12 mouse cellular contexts compared by ENCODE assay signal in genomic region chr19:10356845-10357503, GRCm38 (mm10). TPM values are rescaled to one million over a fixed set of nuclear protein-coding genes. Genes with fewer than 3 reads are reported as not detected.
A peak's percentile ranks its signal among the peaks of the same experiment; 100 is the strongest.
DNase-seq lines count a peak whose midpoint lies in the region; ATAC-seq and TF ChIP-seq lines count a peak whose summit lies in the region.
"Had no signal": no experiment of that assay in that cellular context is flagged by ENCODE, and none has a peak within 500 bp of the region (broad histone marks: within the 10 kb centered on the region; RNA-seq: fewer than 3 reads in every experiment).

No protein-coding gene starts in this region.

- no peak overlapping the region for H3K27ac ChIP-seq in CH12.LX (ENCODE audit: insufficient read depth, low read depth)
- H3K27ac ChIP-seq in forebrain, embryonic 13.5 days = no peak overlapping the region
- peak overlapping the region; percentile 57 for H3K27ac ChIP-seq in midbrain, embryonic 14.5 days (replicated peaks; ENCODE audit: low read depth, low read length)
- H3K27ac ChIP-seq: embryonic facial prominence, embryonic 15.5 days; heart, embryonic 15.5 days had no signal

- TF ChIP-seq CTCF in CH12.LX (conservative IDR thresholded peaks at IDR 0.05 in 1 of 2, IDR thresholded peaks at IDR 0.05 in 1 of 2; ENCODE audit: low read depth in 2 of 2, low read length in 2 of 2) = no peak

- peak; percentile 59; the same call in 1 of the 2 replicates for ATAC-seq in forebrain, embryonic 13.5 days
- peak; percentile 66; the same call in 1 of the 2 replicates for ATAC-seq in midbrain, embryonic 14.5 days (ENCODE audit: low FRiP score, low TSS enrichment)
- ATAC-seq: activated CD4-positive, CD25-positive, alpha-beta regulatory T cell, adult 4 months had no signal

- in situ Hi-C loops in CH12.LX (cut with MboI; ENCODE audit: low pct_ligation_motif_present, low pct_unique_long_range_greater_than_20kb, low sequenced_read_pairs) = no loop called here

- no peak for TF ChIP-seq RAD21 in CH12.LX (IDR thresholded peaks at IDR 0.05; ENCODE audit: low read depth, low read length)

- H3K79me2 ChIP-seq in CH12.LX (replicated peaks; ENCODE audit: control insufficient read depth, extremely low read depth, insufficient read depth, poor library complexity, severe bottlenecking) = no peaks in the 10 kb centered on the region

- TF ChIP-seq EP300 in CH12.LX (IDR thresholded peaks at IDR 0.05; ENCODE audit: low read length) = no peak; the same call in 1 of the 2 replicates

- H3K9ac ChIP-seq in CH12.LX (ENCODE audit: insufficient read depth, low read depth) = no peak overlapping the region
- 0 out of 2 replicates have a peak overlapping the region, but pooled peaks have one; percentile 8 for H3K9ac ChIP-seq in forebrain, embryonic 13.5 days
- H3K9ac ChIP-seq in midbrain, embryonic 14.5 days (replicated peaks; ENCODE audit: low read length) = no peak overlapping the region
- H3K9ac ChIP-seq: embryonic facial prominence, embryonic 15.5 days; heart, embryonic 15.5 days had no signal

- H3K4me1 ChIP-seq in CH12.LX (ENCODE audit: control insufficient read depth in 1 of 2, insufficient read depth in 2 of 2) = peaks cover 31 to 43% of the 10 kb centered on the region in 2 experiments
- peaks cover 20% of the 10 kb centered on the region for H3K4me1 ChIP-seq in forebrain, embryonic 13.5 days
- H3K4me1 ChIP-seq in midbrain, embryonic 14.5 days (ENCODE audit: control insufficient read depth, insufficient read depth, low read length) = peaks cover 13% of the 10 kb centered on the region; the same call in 1 of the 2 replicates
- H3K4me1 ChIP-seq: embryonic facial prominence, embryonic 15.5 days; heart, embryonic 15.5 days had no signal

- H3K9me3 ChIP-seq in CH12.LX (replicated peaks; ENCODE audit: low read length) = no peaks in the 10 kb centered on the region
- no peaks in the 10 kb centered on the region for H3K9me3 ChIP-seq in forebrain, embryonic 13.5 days (replicated peaks)
- H3K9me3 ChIP-seq in midbrain, embryonic 14.5 days (ENCODE audit: control insufficient read depth, low read length) = no peaks in the 10 kb centered on the region
- H3K9me3 ChIP-seq: embryonic facial prominence, embryonic 15.5 days; heart, embryonic 15.5 days had no signal

- H3K4me3 ChIP-seq in CH12.LX (replicated peaks in 1 of 3; ENCODE audit: low read depth in 2 of 3, low read length in 2 of 3, poor library complexity in 1 of 3) = no peak overlapping the region
- H3K4me3 ChIP-seq in forebrain, embryonic 13.5 days = no peak overlapping the region
- H3K4me3 ChIP-seq in midbrain, embryonic 14.5 days (replicated peaks; ENCODE audit: low read depth, low read length) = no peak overlapping the region
- H3K4me3 ChIP-seq: embryonic facial prominence, embryonic 15.5 days; heart, embryonic 15.5 days had no signal

- 12% methylated on average over 12 of the region's 12 CpGs for WGBS in forebrain, embryonic 13.5 days
- 3% methylated on average over 12 of the region's 12 CpGs for WGBS in midbrain, embryonic 14.5 days

- no peaks in the 10 kb centered on the region for H3K36me3 ChIP-seq in CH12.LX (replicated peaks in 1 of 2; ENCODE audit: control insufficient read depth in 1 of 2, insufficient read depth in 1 of 2, low read length in 1 of 2)
- no peaks in the 10 kb centered on the region for H3K36me3 ChIP-seq in forebrain, embryonic 13.5 days (ENCODE audit: poor library complexity, severe bottlenecking)
- H3K36me3 ChIP-seq in midbrain, embryonic 14.5 days (ENCODE audit: control insufficient read depth, insufficient read depth, low read length) = no peaks in the 10 kb centered on the region
- H3K36me3 ChIP-seq: embryonic facial prominence, embryonic 15.5 days; heart, embryonic 15.5 days had no signal

- TF ChIP-seq POLR2A in CH12.LX (IDR thresholded peaks at IDR 0.05; ENCODE audit: low read depth, low read length) = no peak

- peaks cover 69% of the 10 kb centered on the region for H3K27me3 ChIP-seq in CH12.LX (replicated peaks)
- H3K27me3 ChIP-seq in forebrain, embryonic 13.5 days = no peaks in the 10 kb centered on the region
- no peaks in the 10 kb centered on the region for H3K27me3 ChIP-seq in midbrain, embryonic 14.5 days (ENCODE audit: control insufficient read depth, insufficient read depth, low read length)
- H3K27me3 ChIP-seq: embryonic facial prominence, embryonic 15.5 days had no signal

- DNase-seq in CH12.LX (ENCODE audit: extremely low read depth) = peak; percentile 90
- peak; percentile 68 for DNase-seq in adrenal gland, adult 2 months
- DNase-seq in midbrain, embryonic 14.5 days = peak; percentile 77
- DNase-seq in urinary bladder, postnatal 14 days (ENCODE audit: low spot score) = no peak
- DNase-seq in T-cell, adult 2 months (ENCODE audit: low spot score) = no peak
- no peak for DNase-seq in left cerebral cortex, adult 11 months (ENCODE audit: low spot score)
- no peak for DNase-seq in frontal cortex, postnatal 25 days (ENCODE audit: low spot score in 2 of 2)
- DNase-seq: kidney, postnatal 36 days had no signal

- dilution Hi-C loops in CH12.LX (cut with MboI; ENCODE audit: extremely low pct_ligation_motif_present, extremely low pct_unique_long_range_greater_than_20kb, low sequenced_read_pairs) = no loop called here

- peak overlapping the region; percentile 35 for H3K4me2 ChIP-seq in CH12.LX (ENCODE audit: insufficient read depth, low read depth, poor library complexity, severe bottlenecking)
- H3K4me2 ChIP-seq in forebrain, embryonic 13.5 days = no peak overlapping the region
- 0 out of 2 replicates have a peak overlapping the region, but pooled peaks have one; percentile 4 for H3K4me2 ChIP-seq in midbrain, embryonic 14.5 days (ENCODE audit: low read length)
- H3K4me2 ChIP-seq: embryonic facial prominence, embryonic 15.5 days; heart, embryonic 15.5 days had no signal

TF ChIP-seq in CH12.LX, 34 proteins besides CTCF, POLR2A, EP300 and RAD21 (continues in another document):
- TF ChIP-seq HCFC1 (IDR thresholded peaks at IDR 0.05; ENCODE audit: low read depth, low read length) = no peak
- no peak for TF ChIP-seq ZMIZ1 (IDR thresholded peaks at IDR 0.05; ENCODE audit: low read depth, low read length)
- peak; percentile 3; the same call in 1 of the 2 replicates for TF ChIP-seq JUN (IDR thresholded peaks at IDR 0.05; ENCODE audit: insufficient read depth, low read depth, low read length)
- peak; percentile 40 for TF ChIP-seq IRF4 (IDR thresholded peaks at IDR 0.05; ENCODE audit: low read depth, low read length)
- 0 out of 2 replicates have a peak, but pooled peaks have one; percentile 25 for TF ChIP-seq NRF1 (IDR thresholded peaks at IDR 0.05; ENCODE audit: low read depth, low read length)
- 0 out of 2 replicates have a peak, but pooled peaks have one; percentile 75 for TF ChIP-seq MAZ (IDR thresholded peaks at IDR 0.05; ENCODE audit: low read depth, low read length)
- no peak for TF ChIP-seq SMC3 (IDR thresholded peaks at IDR 0.05; ENCODE audit: low read depth, low read length)
- TF ChIP-seq ZKSCAN1 (IDR thresholded peaks at IDR 0.05; ENCODE audit: borderline replicate concordance, low read depth, low read length) = no peak
- TF ChIP-seq ZNF384 (IDR thresholded peaks at IDR 0.05; ENCODE audit: low read depth, low read length) = no peak
- no peak for TF ChIP-seq UBTF (IDR thresholded peaks at IDR 0.05; ENCODE audit: low read depth, low read length)
- TF ChIP-seq ETS1 (conservative IDR thresholded peaks at IDR 0.05; ENCODE audit: low read depth, low read length) = peak; percentile 85
- no peak for TF ChIP-seq JUND (conservative IDR thresholded peaks at IDR 0.05; ENCODE audit: low read depth, low read length)
- peak; percentile 39 for TF ChIP-seq TCF12 (IDR thresholded peaks at IDR 0.05; ENCODE audit: low read depth, low read length)
- TF ChIP-seq USF1 (IDR thresholded peaks at IDR 0.05; ENCODE audit: low read depth, low read length) = no peak
- TF ChIP-seq CHD2 (IDR thresholded peaks at IDR 0.05; ENCODE audit: low read length) = peak; percentile 56; the same call in 1 of the 2 replicates
- no peak for TF ChIP-seq MXI1 (IDR thresholded peaks at IDR 0.05; ENCODE audit: low read depth, low read length)
- TF ChIP-seq MEF2A (IDR thresholded peaks at IDR 0.05; ENCODE audit: borderline replicate concordance, low read depth, low read length) = no peak; the same call in 1 of the 2 replicates
- no peak for TF ChIP-seq PAX5 (IDR thresholded peaks at IDR 0.05; ENCODE audit: low read length)
- no peak for TF ChIP-seq NELFE (IDR thresholded peaks at IDR 0.05; ENCODE audit: low read depth, low read length)
- TF ChIP-seq KAT2A (IDR thresholded peaks at IDR 0.05; ENCODE audit: insufficient replicate concordance, low read length) = no peak
- no peak for TF ChIP-seq E2F4 (IDR thresholded peaks at IDR 0.05; ENCODE audit: insufficient replicate concordance, low read depth, low read length)
- peak; percentile 51; the same call in 1 of the 2 replicates for TF ChIP-seq ELF1 (IDR thresholded peaks at IDR 0.05; ENCODE audit: low read depth, low read length)
- no peak for TF ChIP-seq ZC3H11A (IDR thresholded peaks at IDR 0.05; ENCODE audit: low read depth, low read length)
- peak; percentile 77 for TF ChIP-seq MAFK (IDR thresholded peaks at IDR 0.05; ENCODE audit: insufficient replicate concordance, low read length)
- no peak for TF ChIP-seq MYC (IDR thresholded peaks at IDR 0.05; ENCODE audit: low read depth, low read length)
- TF ChIP-seq BHLHE40 (IDR thresholded peaks at IDR 0.05; ENCODE audit: low read depth, low read length) = peak; percentile 35; the same call in 1 of the 2 replicates
- no peak for TF ChIP-seq SIN3A (IDR thresholded peaks at IDR 0.05; ENCODE audit: low read length)
- no peak for TF ChIP-seq USF2 (conservative IDR thresholded peaks at IDR 0.05; ENCODE audit: low read depth, low read length)

RNA-seq across cellular contexts. Expression of gene Syt7, which starts 31.9 kb away (rescaled TPM):
- total RNA-seq in CH12.LX (2012; rRNA removed) (not detected in 2 replicates), CH12.LX (2014; rRNA removed) (not detected in 2 replicates)
- polyA plus RNA-seq in CH12.LX (2012; ENCODE audit: insufficient read length, low read depth) = not detected in 2 replicates
- total RNA-seq in adrenal gland, adult 2 months (2021) = 10 to 100 TPM; 27.2 to 38.3 TPM
- polyA plus RNA-seq in adrenal gland, adult 2 months (2012; rRNA removed) = 12.2 and 13.5 TPM in 2 replicates
- 4.4 and 5.0 TPM in 2 replicates for polyA plus RNA-seq in forebrain, embryonic 13.5 days (2015; fragmentation: Nextera tagmentation; extraction: Ambion mirVana)
- 10.1 and 15.4 TPM in 2 replicates for polyA plus RNA-seq in midbrain, embryonic 14.5 days (2014; fragmentation: Nextera tagmentation; extraction: Ambion mirVana)

RNA-seq across cellular contexts. Expression of gene Dagla, which starts 52.3 kb away (rescaled TPM):
- 0.21 and 0.55 TPM in 2 replicates for total RNA-seq in CH12.LX (2012; rRNA removed)
- not detected in 2 replicates for total RNA-seq in CH12.LX (2014; rRNA removed)
- polyA plus RNA-seq in CH12.LX (2012; ENCODE audit: insufficient read length, low read depth) = 0.12 and 0.21 TPM in 2 replicates
- 1 to 10 TPM; 6.5 to 6.8 TPM for total RNA-seq in adrenal gland, adult 2 months (2021)
- polyA plus RNA-seq in adrenal gland, adult 2 months (2012; rRNA removed) = 8.9 and 10.2 TPM in 2 replicates
- 3.2 TPM in 2 replicates for polyA plus RNA-seq in forebrain, embryonic 13.5 days (2015; fragmentation: Nextera tagmentation; extraction: Ambion mirVana)
- 9.4 and 9.8 TPM in 2 replicates for polyA plus RNA-seq in midbrain, embryonic 14.5 days (2014; fragmentation: Nextera tagmentation; extraction: Ambion mirVana)

Comparison
In these comparisons a context has a peak if more than half of its experiments do, and no peak if none do; other contexts are left out.
1. DNase-seq: peak in CH12.LX (single experiment), adrenal gland, adult 2 months (single experiment) and midbrain, embryonic 14.5 days (single experiment); none in urinary bladder, postnatal 14 days (single experiment), T-cell, adult 2 months (single experiment), left cerebral cortex, adult 11 months (single experiment) and frontal cortex, postnatal 25 days (0 of 2).